Mouse (Mus musculus) hindbrain, embryonic 12.5 days (tissue): Measurements from ENCODE around the gene Ptpa. TPM values are rescaled to one million over a fixed set of nuclear protein-coding genes. Genes with fewer than 3 reads are reported as not detected.

ENCODE experiments used
- ATAC-seq: fragments of 200-750 bp; cut with Nextera tagmentation; 2 replicates; pipeline ENCODE4 v1.8.0; 2017; ENCODE audit warnings: moderate TSS enrichment; ENCODE audit not compliant: low FRiP score
- H3K27ac ChIP-seq: fragments of 300-500 bp; sonication (generic); 2 replicates; pipeline ENCODE4 v1.5.1; 2016; ENCODE audit warnings: mild to moderate bottlenecking
- H3K27me3 ChIP-seq: fragments of 300-500 bp; sonication (generic); 2 replicates; pipeline ENCODE4 v1.6.1; 2016; ENCODE audit warnings: mild to moderate bottlenecking
- H3K36me3 ChIP-seq: fragments of 300-500 bp; sonication (generic); 2 replicates; pipeline ENCODE4 v1.6.1; 2016; ENCODE audit warnings: mild to moderate bottlenecking
- H3K4me1 ChIP-seq: fragments of 300-500 bp; sonication (generic); 2 replicates; pipeline ENCODE4 v1.6.1; 2016
- H3K4me2 ChIP-seq: fragments of 300-500 bp; sonication (generic); replicated peaks from 2 replicates; pipeline ENCODE4 v1.6.1; 2016; ENCODE audit warnings: mild to moderate bottlenecking
- H3K4me3 ChIP-seq: fragments of 300-500 bp; sonication (generic); 2 replicates; pipeline ENCODE4 v1.5.1; 2016; ENCODE audit warnings: mild to moderate bottlenecking
- H3K9ac ChIP-seq: fragments of 300-500 bp; sonication (generic); 2 replicates; pipeline ENCODE4 v1.6.1; 2016; ENCODE audit warnings: mild to moderate bottlenecking, moderate library complexity
- H3K9me3 ChIP-seq: fragments of 300-500 bp; sonication (generic); replicated peaks from 2 replicates; pipeline ENCODE4 v1.6.1; 2016; ENCODE audit warnings: mild to moderate bottlenecking
- WGBS: fragments of 180-500 bp; shearing (Covaris S2); methylation state at CpG from one replicate; pipeline ENCODE4 v1.1.7; 2016; 5-methylcytosine and 5-hydroxymethylcytosine counted together
- polyA plus RNA-seq: library from polyadenylated mRNA; unstranded; fragments of >200 nt; fragmentation: Nextera tagmentation; extraction: Ambion mirVana; gene quantifications from 2 replicates; pipeline ENCODE4 v1.2.1, GENCODE M21; 2016

Gene Ptpa
- polyA plus RNA-seq, result 133 and 134 TPM in 2 replicates

DNA sequence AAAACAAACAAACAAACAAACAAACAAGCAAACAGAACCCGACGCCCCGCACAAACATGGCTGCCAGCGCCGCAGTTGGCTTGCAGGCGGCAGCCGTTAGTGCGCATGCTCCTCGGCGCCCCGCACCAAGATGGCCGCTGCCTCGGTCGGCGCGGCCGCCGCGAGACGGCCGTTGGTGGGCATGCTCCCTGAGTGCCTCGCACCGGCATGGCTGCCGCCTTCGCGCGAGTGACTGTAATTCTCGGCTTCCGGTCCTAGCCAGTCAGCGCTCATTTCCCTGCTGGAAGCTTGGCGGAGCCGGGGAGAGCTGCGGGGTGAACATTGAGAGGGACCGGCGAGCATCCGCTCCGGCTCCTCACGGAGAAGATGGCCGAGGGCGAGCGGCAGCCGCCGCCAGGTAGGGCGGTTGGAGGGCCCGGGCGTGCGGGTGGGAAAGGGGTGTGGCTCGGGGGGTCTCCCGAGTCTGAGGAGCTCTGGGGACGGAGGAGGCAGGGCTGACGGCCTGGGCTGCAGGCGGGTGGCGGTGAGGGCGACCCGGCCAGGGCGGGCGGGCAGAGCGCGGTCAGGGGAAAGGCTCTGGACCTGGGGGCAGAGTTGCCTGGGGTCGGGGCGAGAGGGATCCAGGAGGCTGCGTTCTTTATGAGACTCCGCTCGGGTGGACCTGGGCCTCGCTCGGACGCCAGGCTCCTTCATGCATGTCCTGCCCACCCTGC, at the start of gene Ptpa:
TSS of gene Ptpa (plus strand) at position 104 of the 713 bp plus-strand sequence.
- Histone ChIP-seq H3K36me3 (peaks cover 6% of the 10 kb centered on the region; the same call in 1 of the 2 replicates), H3K27me3 (peaks cover 3% of the 10 kb centered on the region; the same call in 1 of the 2 replicates), H3K4me3 (peak within 1 kb of the TSS; percentile 81), H3K27ac (peak within 1 kb of the TSS; percentile 98), H3K4me1 (peaks cover 45% of the 10 kb centered on the region), H3K4me2 (peak within 1 kb of the TSS; percentile 63), H3K9me3 (no peaks in the 10 kb centered on the region), H3K9ac (peak within 1 kb of the TSS; percentile 96)
- peak; percentile 91 for ATAC-seq
- WGBS, result under 1% methylated on average over 65 of the region's 67 CpGs

DNA sequence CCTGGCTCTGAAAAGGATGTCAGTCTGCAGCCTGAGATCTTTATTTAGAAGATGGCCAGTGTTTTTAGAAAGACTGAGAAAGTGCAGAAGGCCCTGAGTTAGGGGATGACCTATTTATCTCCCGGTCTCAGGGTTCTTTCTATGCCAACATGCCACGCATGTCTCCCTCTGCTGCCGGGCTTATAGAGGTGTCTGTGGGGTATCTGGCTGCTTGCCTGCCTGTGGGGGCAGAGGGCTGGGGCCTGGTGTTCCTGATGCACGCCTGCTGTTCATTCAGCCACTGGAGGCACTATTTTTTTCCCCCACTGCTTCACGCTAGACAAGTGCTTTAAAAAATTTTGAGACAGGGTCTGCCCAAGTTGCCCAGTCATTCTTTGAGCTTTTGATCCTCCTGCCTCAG, 49.6 kb upstream of the Ptpa start:
- Histone ChIP-seq H3K4me1 (peaks cover 14% of the 10 kb centered on the region), H3K9ac (no peak overlapping the region), H3K4me2 (no peak overlapping the region), H3K27me3 (no peaks in the 10 kb centered on the region), H3K4me3 (no peak overlapping the region), H3K9me3 (no peaks in the 10 kb centered on the region), H3K27ac (no peak overlapping the region), H3K36me3 (peaks cover 45% of the 10 kb centered on the region)
- 81% methylated on average over 5 of the region's 5 CpGs for WGBS
- ATAC-seq, result no peak

DNA sequence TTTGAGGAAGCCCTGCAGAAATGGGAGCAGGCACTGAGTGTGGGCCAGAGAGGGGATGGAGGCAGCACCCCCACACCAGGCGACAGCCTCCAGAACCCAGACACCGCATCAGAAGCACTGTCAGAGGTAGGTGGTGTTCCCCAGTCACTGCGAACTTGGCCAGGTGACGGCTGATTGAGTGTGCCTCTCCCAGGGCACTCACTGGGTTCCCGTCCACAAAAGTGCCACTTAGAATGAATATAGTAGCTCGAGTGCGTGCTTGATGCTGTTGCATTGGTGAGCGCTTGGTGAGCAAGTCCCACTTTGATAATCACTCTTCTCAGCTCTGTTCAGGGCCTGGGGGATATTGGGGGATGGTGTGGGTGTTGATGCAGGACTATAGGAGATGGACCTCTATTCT, 44.3 kb upstream of the Ptpa start:
- Histone ChIP-seq H3K9me3 (no peaks in the 10 kb centered on the region), H3K4me1 (no peaks in the 10 kb centered on the region), H3K36me3 (peaks cover 90% of the 10 kb centered on the region), H3K4me2 (no peak overlapping the region), H3K9ac (no peak overlapping the region), H3K4me3 (no peak overlapping the region), H3K27me3 (no peaks in the 10 kb centered on the region), H3K27ac (no peak overlapping the region)
- no peak for ATAC-seq
- WGBS, result 96% methylated on average over 8 of the region's 8 CpGs

DNA sequence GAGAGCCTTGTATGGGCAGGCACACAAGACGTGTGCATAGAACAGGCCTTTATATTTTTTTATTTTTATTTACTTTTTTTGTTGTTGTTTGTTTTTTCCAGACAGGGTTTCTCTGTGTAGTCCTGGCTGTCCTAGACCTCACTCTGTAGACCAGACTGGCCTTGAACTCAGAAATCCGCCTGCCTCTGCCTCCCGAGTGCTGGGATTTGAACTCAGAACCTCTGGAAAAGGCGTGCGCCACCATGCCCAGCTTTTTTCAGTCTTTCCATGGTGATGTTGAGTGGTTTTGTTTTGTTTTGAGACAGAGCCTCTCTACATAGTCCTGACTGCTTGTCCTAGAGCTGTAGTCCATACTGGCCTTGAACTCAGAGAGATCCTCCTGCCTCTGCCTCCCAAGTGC, 43.1 kb upstream of the Ptpa start:
- Histone ChIP-seq H3K9me3 (no peaks in the 10 kb centered on the region), H3K9ac (no peak overlapping the region), H3K27ac (no peak overlapping the region), H3K27me3 (no peaks in the 10 kb centered on the region), H3K4me2 (no peak overlapping the region), H3K36me3 (peaks cover 92% of the 10 kb centered on the region), H3K4me1 (no peaks in the 10 kb centered on the region), H3K4me3 (no peak overlapping the region)
- no peak for ATAC-seq
- 97% methylated on average over 5 of the region's 5 CpGs for WGBS

DNA sequence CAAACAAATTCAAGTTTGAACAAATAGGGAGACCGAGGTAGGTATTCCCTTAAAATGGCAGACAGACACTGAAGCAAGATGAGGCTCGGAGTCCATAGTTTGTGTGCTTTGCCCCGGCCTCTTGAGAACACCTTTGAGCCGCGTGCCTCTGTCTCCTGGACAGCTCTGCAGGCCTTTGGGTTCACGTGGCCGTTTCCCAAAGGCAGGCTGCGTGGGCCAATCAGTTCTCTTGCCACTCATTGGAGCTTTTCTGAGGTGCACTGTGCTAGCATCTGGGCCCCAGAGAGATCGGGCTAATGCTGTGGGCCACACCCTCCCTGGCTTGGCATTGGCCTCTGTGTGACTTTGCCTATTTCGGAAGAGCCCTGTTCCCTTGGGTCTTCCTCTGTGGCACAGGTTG, 39.9 kb upstream of the Ptpa start:
- no peak for ATAC-seq
- Histone ChIP-seq H3K9ac (no peak overlapping the region), H3K4me2 (no peak overlapping the region), H3K9me3 (no peaks in the 10 kb centered on the region), H3K36me3 (peaks cover 92% of the 10 kb centered on the region), H3K4me3 (no peak overlapping the region), H3K27me3 (no peaks in the 10 kb centered on the region), H3K27ac (no peak overlapping the region), H3K4me1 (no peaks in the 10 kb centered on the region)
- WGBS, result 97% methylated on average over 10 of the region's 10 CpGs

DNA sequence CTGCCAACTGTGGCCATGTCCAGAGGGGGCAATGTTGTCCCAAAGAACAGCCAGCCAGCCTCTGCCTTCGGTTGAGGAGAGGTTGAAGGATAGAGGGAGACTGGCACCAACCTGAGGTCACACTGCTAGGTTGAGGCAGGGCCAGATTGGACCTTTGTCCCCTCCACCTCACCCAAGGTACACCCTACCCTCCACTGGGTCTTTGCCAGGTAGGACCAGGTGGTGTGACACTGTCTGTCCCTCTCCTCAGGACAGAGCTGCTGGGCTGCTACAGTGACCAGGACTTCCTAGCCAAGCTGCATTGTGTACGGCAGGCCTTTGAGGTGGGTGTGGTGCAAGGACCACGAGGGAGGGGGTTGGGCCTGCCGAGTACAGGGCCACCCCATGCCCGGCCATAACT, 38.1 kb upstream of the Ptpa start:
- H3K27ac ChIP-seq, result no peak overlapping the region
- H3K4me1 ChIP-seq, result no peaks in the 10 kb centered on the region
- peaks cover 92% of the 10 kb centered on the region for H3K36me3 ChIP-seq
- WGBS, result 88% methylated on average over 5 of the region's 5 CpGs
- no peak overlapping the region for H3K4me3 ChIP-seq
- no peak overlapping the region for H3K9ac ChIP-seq
- ATAC-seq, result no peak
- H3K9me3 ChIP-seq, result no peaks in the 10 kb centered on the region
- H3K27me3 ChIP-seq, result no peaks in the 10 kb centered on the region
- H3K4me2 ChIP-seq, result no peak overlapping the region

DNA sequence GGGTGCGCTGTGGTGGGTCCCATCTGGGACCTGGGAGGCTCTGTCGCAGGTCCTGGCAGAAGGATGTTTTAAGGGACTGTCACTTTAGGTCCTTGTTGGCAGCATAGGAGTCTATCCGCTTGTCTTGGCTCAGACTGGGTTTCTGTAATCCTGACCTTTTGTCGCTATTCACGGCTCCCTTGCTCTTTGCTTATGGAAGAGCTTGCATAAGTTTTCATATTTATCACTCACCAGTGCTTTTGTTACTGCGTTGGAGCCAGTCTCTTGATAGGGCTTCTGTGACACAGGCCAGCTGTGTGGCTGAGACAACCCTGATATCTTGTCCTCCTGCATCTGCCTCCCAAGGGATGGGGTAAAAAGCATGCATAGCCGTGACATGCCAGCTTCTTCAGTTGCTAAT, 36.5 kb upstream of the Ptpa start:
- no peak overlapping the region for H3K4me2 ChIP-seq
- H3K27ac ChIP-seq, result no peak overlapping the region
- no peaks in the 10 kb centered on the region for H3K4me1 ChIP-seq
- no peak overlapping the region for H3K4me3 ChIP-seq
- ATAC-seq, result no peak
- 95% methylated on average over 7 of the region's 7 CpGs for WGBS
- no peak overlapping the region for H3K9ac ChIP-seq
- H3K27me3 ChIP-seq, result no peaks in the 10 kb centered on the region
- no peaks in the 10 kb centered on the region for H3K9me3 ChIP-seq
- peaks cover 93% of the 10 kb centered on the region for H3K36me3 ChIP-seq

DNA sequence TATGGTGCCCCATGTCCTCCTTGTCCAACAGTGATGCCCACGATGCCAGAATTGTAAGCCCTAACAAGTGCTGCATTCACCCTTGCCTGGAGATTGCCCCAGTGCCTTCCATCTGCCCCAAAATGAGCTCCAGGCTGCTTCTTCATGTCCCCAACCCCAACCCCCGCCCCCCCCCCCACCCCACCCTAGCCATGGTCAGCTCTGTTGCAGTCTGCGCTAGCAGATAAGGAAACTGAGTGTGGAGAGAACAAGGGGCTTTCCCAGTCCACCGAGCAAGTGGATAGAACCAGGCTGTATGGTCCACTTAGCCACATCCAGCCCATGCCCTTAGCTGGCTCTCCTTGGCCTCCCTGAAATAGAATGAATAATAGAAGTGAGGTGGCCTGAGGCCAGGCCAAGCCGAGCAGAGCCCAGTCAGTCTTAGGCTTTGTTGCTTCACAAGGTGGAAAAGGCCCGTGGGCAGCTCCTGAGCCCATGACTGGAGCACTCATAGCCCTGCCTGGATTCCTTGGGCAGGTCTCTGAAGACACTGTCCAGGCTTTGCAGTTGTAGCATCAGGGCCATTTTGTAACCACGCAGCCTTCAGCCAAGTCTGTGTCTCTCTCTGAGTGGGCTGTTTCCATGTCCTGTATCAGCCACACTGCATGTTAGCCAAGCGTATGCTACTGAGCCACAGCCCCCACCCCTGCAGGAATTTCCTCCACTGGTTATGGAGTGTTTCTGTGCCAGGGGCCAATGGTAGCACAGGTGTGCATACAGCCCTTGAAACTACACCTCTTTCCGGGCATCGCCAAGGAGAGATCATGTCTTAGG, 35.1 kb upstream of the Ptpa start:
- no peak overlapping the region for H3K4me3 ChIP-seq
- H3K9me3 ChIP-seq, result no peaks in the 10 kb centered on the region
- no peak for ATAC-seq
- H3K36me3 ChIP-seq, result peaks cover 99% of the 10 kb centered on the region
- H3K4me1 ChIP-seq, result no peaks in the 10 kb centered on the region
- H3K27me3 ChIP-seq, result no peaks in the 10 kb centered on the region
- H3K4me2 ChIP-seq, result no peak overlapping the region
- WGBS, result 91% methylated on average over 10 of the region's 10 CpGs
- no peak overlapping the region for H3K27ac ChIP-seq
- no peak overlapping the region for H3K9ac ChIP-seq

DNA sequence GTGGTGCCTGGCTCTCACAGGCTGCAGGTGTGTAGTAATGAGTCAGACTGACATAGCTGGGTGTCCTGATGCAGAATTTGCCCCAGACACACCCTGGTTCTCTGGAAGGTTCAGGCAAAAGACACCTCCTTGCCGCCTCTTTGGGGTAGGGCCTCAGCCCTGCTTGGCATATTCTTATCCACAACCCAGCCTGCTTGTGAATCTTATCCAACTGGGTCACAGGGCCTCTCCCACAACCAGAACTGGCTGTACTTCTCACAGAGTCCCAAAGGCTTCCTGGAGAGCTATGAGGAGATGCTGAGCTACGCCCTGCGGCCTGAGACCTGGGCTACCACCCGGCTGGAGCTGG, 34.5 kb upstream of the Ptpa start:
- Histone ChIP-seq H3K4me3 (no peak overlapping the region), H3K4me2 (no peak overlapping the region), H3K27me3 (no peaks in the 10 kb centered on the region), H3K9ac (no peak overlapping the region), H3K27ac (no peak overlapping the region), H3K4me1 (no peaks in the 10 kb centered on the region), H3K36me3 (peaks cover 93% of the 10 kb centered on the region), H3K9me3 (no peaks in the 10 kb centered on the region)
- WGBS, result 92% methylated on average over 4 of the region's 4 CpGs
- no peak for ATAC-seq

DNA sequence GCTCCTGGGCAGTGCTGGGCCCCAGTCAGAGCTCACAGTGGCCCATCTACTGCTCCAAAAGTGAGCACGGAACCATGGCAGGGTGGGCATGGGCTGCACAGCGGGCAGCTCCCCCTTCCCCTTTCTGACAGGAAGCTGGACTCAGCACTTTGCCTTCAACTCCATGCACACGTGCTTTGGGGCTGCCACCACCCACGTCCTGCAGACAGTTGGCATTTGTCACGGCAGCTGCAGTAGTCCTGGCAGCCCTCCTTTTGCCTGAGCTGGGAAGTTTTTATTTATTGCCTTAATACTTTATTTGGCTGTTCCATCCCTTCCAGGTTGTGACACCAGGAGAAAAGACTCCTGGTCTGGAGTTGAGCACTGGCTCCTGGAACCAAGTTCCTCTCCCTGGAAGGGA, 31.0 kb upstream of the Ptpa start:
- no peak overlapping the region for H3K27ac ChIP-seq
- ATAC-seq, result no peak
- H3K4me3 ChIP-seq, result no peak overlapping the region
- H3K36me3 ChIP-seq, result peaks cover 58% of the 10 kb centered on the region
- 86% methylated on average over 5 of the region's 5 CpGs for WGBS
- no peaks in the 10 kb centered on the region for H3K27me3 ChIP-seq
- H3K9ac ChIP-seq, result no peak overlapping the region
- H3K4me1 ChIP-seq, result no peaks in the 10 kb centered on the region
- no peak overlapping the region for H3K4me2 ChIP-seq
- H3K9me3 ChIP-seq, result no peaks in the 10 kb centered on the region

DNA sequence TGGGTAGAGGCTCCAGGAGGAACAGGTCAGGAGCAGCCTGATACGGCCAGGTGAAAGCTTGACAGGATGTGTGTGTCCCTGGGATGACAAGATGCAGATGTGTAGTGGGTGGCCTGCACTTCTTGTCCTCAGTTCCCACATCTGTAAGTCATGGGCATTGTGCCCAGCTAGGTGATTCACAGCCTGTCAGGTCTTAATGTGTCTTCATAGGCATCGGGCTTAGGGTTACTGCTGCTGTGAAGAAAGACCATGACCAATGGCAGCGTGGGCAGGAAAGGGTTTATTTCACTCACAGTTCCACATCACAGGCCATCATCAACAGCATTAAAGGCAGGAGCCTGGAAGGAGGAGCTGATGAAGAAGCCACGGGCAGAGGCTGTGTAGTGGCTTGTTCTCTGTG, 30.2 kb upstream of the Ptpa start:
- H3K36me3 ChIP-seq, result peaks cover 51% of the 10 kb centered on the region
- WGBS, result 86% methylated on average over 4 of the region's 4 CpGs

DNA sequence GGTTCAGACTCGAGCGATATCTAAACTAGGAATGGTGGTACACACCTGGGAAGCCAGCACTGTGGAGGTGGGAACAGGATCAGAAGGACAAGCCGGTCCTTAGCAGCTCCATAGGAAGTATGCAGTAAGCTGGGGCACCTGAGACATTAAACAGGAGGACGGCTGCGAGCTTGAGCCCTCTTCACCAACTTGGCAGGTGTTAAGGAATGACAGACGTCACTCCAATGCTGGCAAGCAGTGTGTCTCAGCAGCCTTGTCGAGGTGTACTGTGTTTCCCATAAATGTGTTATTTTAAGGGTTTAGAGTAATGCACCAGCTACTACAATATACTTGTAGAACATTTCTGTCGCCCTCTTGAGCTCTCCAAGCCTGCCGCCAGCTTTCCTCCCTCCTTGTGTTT, 28.9 kb upstream of the Ptpa start:
- Histone ChIP-seq H3K27ac (no peak overlapping the region), H3K4me1 (peaks cover 5% of the 10 kb centered on the region; the same call in 1 of the 2 replicates), H3K9me3 (no peaks in the 10 kb centered on the region), H3K36me3 (peaks cover 37% of the 10 kb centered on the region), H3K27me3 (no peaks in the 10 kb centered on the region), H3K4me2 (no peak overlapping the region), H3K9ac (no peak overlapping the region), H3K4me3 (no peak overlapping the region)
- no peak for ATAC-seq
- WGBS, result 86% methylated on average over 9 of the region's 9 CpGs

More for the DNA sequence above, 30.2 kb upstream of the Ptpa start:
- no peak overlapping the region for H3K4me2 ChIP-seq
- no peaks in the 10 kb centered on the region for H3K4me1 ChIP-seq
- H3K9ac ChIP-seq, result no peak overlapping the region
- H3K27me3 ChIP-seq, result no peaks in the 10 kb centered on the region
- no peaks in the 10 kb centered on the region for H3K9me3 ChIP-seq
- no peak for ATAC-seq
- no peak overlapping the region for H3K4me3 ChIP-seq
- no peak overlapping the region for H3K27ac ChIP-seq

DNA sequence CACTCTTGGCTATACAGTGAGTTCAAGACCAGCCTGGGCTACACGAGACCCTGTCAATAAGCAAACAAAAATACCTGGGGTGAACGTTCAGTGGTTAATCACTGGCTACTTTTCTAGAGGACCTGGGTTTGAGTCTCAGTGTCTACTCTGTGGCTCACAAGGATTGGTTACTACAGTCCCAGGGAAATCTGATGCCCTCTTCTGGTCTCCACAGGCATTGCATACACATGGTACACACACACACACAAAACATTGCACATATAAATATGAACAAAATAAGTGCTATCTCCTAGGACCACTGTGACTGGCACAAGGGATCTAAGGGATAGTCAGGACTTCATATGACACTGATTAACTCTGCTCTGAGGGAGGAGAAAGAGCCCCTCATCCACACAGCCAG, 26.8 kb upstream of the Ptpa start:
- 92% methylated on average over 2 of the region's 2 CpGs for WGBS
- H3K4me3 ChIP-seq, result no peak overlapping the region
- H3K9me3 ChIP-seq, result no peaks in the 10 kb centered on the region
- no peak for ATAC-seq
- H3K27me3 ChIP-seq, result no peaks in the 10 kb centered on the region
- H3K4me1 ChIP-seq, result peaks cover 15% of the 10 kb centered on the region
- no peak overlapping the region for H3K4me2 ChIP-seq
- peaks cover 17% of the 10 kb centered on the region for H3K36me3 ChIP-seq
- no peak overlapping the region for H3K27ac ChIP-seq
- H3K9ac ChIP-seq, result no peak overlapping the region
